Mouse (Mus musculus): ENCODE results near the gene Grb10.

Gene Grb10

GRCm38 (mm10) chr11:11970246-11970645 is 68.2 kb downstream of the Grb10 start:
- DNase-seq (ENCODE audit: low spot score in 2 of 2), result no peak

GRCm38 (mm10) chr11:11968830-11969229 is 69.7 kb downstream of the Grb10 start:
- DNase-seq (ENCODE audit: low spot score in 2 of 2), result no peak

- DNase-seq (ENCODE audit: low spot score in 2 of 2), result no peak
These were observed 71.0 kb downstream of the Grb10 start for GRCm38 (mm10) chr11:11967519-11967918.

- no peak for DNase-seq (ENCODE audit: low spot score in 2 of 2)
These were observed 72.3 kb downstream of the Grb10 start for GRCm38 (mm10) chr11:11966220-11966619.

GRCm38 (mm10) chr11:11965501-11966125 is 72.9 kb downstream of the Grb10 start:
- DNase-seq (ENCODE audit: low spot score in 2 of 2), result no peak

- no peak for DNase-seq (ENCODE audit: low spot score in 2 of 2)
These were observed 73.8 kb downstream of the Grb10 start for GRCm38 (mm10) chr11:11964729-11965128.

GRCm38 (mm10) chr11:11963587-11963986 is 74.9 kb downstream of the Grb10 start:
- DNase-seq (ENCODE audit: low spot score in 2 of 2), result no peak

- DNase-seq (ENCODE audit: low spot score in 2 of 2), result no peak
These were observed 75.4 kb downstream of the Grb10 start for GRCm38 (mm10) chr11:11963065-11963464.

- DNase-seq (ENCODE audit: low spot score in 2 of 2), result no peak
These were observed 75.9 kb downstream of the Grb10 start for GRCm38 (mm10) chr11:11962629-11962954.

- no peak for DNase-seq (ENCODE audit: low spot score in 2 of 2)
These were observed 76.4 kb downstream of the Grb10 start for GRCm38 (mm10) chr11:11961917-11962628.

GRCm38 (mm10) chr11:11960858-11961257 is 77.6 kb downstream of the Grb10 start:
- DNase-seq (ENCODE audit: low spot score in 2 of 2), result no peak

- no peak for DNase-seq (ENCODE audit: low spot score in 2 of 2)
These were observed 78.3 kb downstream of the Grb10 start for GRCm38 (mm10) chr11:11960227-11960626.

- DNase-seq (ENCODE audit: low spot score in 2 of 2), result no peak
These were observed 80.0 kb downstream of the Grb10 start for GRCm38 (mm10) chr11:11958479-11958878.

GRCm38 (mm10) chr11:11958061-11958361 is 80.5 kb downstream of the Grb10 start:
- no peak for DNase-seq (ENCODE audit: low spot score in 2 of 2)

GRCm38 (mm10) chr11:11957211-11958060 is 81.0 kb downstream of the Grb10 start:
- no peak for DNase-seq (ENCODE audit: low spot score in 2 of 2)

- DNase-seq (ENCODE audit: low spot score in 2 of 2), result no peak
These were observed 82.7 kb downstream of the Grb10 start for GRCm38 (mm10) chr11:11955783-11956182.

GRCm38 (mm10) chr11:11954606-11955005 is 83.9 kb downstream of the Grb10 start:
- no peak for DNase-seq (ENCODE audit: low spot score in 2 of 2)

- no peak for DNase-seq (ENCODE audit: low spot score in 2 of 2)
These were observed 84.4 kb downstream of the Grb10 start for GRCm38 (mm10) chr11:11954115-11954438.

- DNase-seq (ENCODE audit: low spot score in 2 of 2), result no peak
These were observed 84.9 kb downstream of the Grb10 start for GRCm38 (mm10) chr11:11953364-11954114.

GRCm38 (mm10) chr11:11952569-11952968 is 85.9 kb downstream of the Grb10 start:
- DNase-seq (ENCODE audit: low spot score in 2 of 2), result no peak

GRCm38 (mm10) chr11:11948988-11949365 is 89.5 kb downstream of the Grb10 start:
- no peak for DNase-seq (ENCODE audit: low spot score in 2 of 2)

GRCm38 (mm10) chr11:11948321-11948987 is 90.0 kb downstream of the Grb10 start:
- DNase-seq (ENCODE audit: low spot score in 2 of 2), result no peak

All from frontal cortex, postnatal 25 days (tissue).